Comparison of ENCODE assay signal across 8 mouse cellular contexts in genomic region chr12:36381441-36382340, GRCm38 (mm10). TPM values are rescaled to one million over a fixed set of nuclear protein-coding genes. Genes with fewer than 3 reads are reported as not detected.
DNase-seq lines count a peak whose midpoint lies in the region; ATAC-seq and TF ChIP-seq lines count a peak whose summit lies in the region.

Ispd (plus strand) TSS chr12:36381450.
D630036H23Rik (minus strand) TSS chr12:36382181.

- TF ChIP-seq CTCF in E14TG2a.4 (conservative IDR thresholded peaks at IDR 0.05; ENCODE audit: low read length), result no peak
- TF ChIP-seq CTCF in heart, postnatal 0 days (IDR thresholded peaks at IDR 0.05; ENCODE audit: low read depth), result no peak
- 0 out of 2 replicates have a peak, but pooled peaks have one; percentile 1 for TF ChIP-seq CTCF in liver, embryonic 14.5 days (IDR thresholded peaks at IDR 0.05; ENCODE audit: low read depth)

- TF ChIP-seq EP300 in heart, postnatal 0 days (IDR thresholded peaks at IDR 0.05; ENCODE audit: low read depth), result 0 out of 2 replicates have a peak, but pooled peaks have one; percentile 33
- no peak for TF ChIP-seq EP300 in liver, embryonic 14.5 days (IDR thresholded peaks at IDR 0.05; ENCODE audit: low read depth)

- no peaks in the 10 kb centered on the region for H3K9me3 ChIP-seq in E14TG2a.4 (ENCODE audit: low read length)
- no peaks in the 10 kb centered on the region for H3K9me3 ChIP-seq in forebrain, embryonic 12.5 days
- H3K9me3 ChIP-seq in heart, postnatal 0 days (replicated peaks; ENCODE audit: control insufficient read depth, low read length), result no peaks in the 10 kb centered on the region
- no peaks in the 10 kb centered on the region for H3K9me3 ChIP-seq in liver, embryonic 14.5 days (ENCODE audit: control insufficient read depth, low read length)
- no peaks in the 10 kb centered on the region for H3K9me3 ChIP-seq in stomach, embryonic 15.5 days

- DNase-seq in c-Kit-positive CD71-negative TER-119-negative erythroid progenitor cells, embryonic 14.5 days (ENCODE audit: low read depth), result peak; percentile 41
- peak; percentile 73 for DNase-seq in heart, postnatal 0 days (ENCODE audit: low spot score)
- DNase-seq in kidney, postnatal 36 days, result peak; percentile 93 to 94
- peak; percentile 39 to 59 (median 51) for DNase-seq in liver, embryonic 14.5 days (ENCODE audit: low read depth in 3 of 3, low spot score in 3 of 3)
- DNase-seq in neural tube, embryonic 10.5 days (ENCODE audit: extremely low spot score, low spot score), result peak; percentile 87

- peak within 1 kb of the TSS; percentile 87 for H3K9ac ChIP-seq in forebrain, embryonic 12.5 days
- H3K9ac ChIP-seq in heart, postnatal 0 days (replicated peaks; ENCODE audit: low read depth, low read length), result peak within 1 kb of the TSS; percentile 88
- H3K9ac ChIP-seq in liver, embryonic 14.5 days (replicated peaks), result peak within 1 kb of the TSS; percentile 76
- H3K9ac ChIP-seq in stomach, embryonic 15.5 days, result peak within 1 kb of the TSS; percentile 74

- WGBS in forebrain, embryonic 12.5 days, result under 1% methylated on average over 64 of the region's 64 CpGs
- WGBS in heart, postnatal 0 days, result under 1% methylated on average over 64 of the region's 64 CpGs
- 1% methylated on average over 63 of the region's 64 CpGs for WGBS in liver, embryonic 14.5 days (ENCODE audit: insufficient replicate concordance)
- under 1% methylated on average over 64 of the region's 64 CpGs for WGBS in stomach, embryonic 15.5 days

- H3K4me1 ChIP-seq in E14TG2a.4 (replicated peaks; ENCODE audit: low read depth, low read length), result peaks cover 4% of the 10 kb centered on the region
- H3K4me1 ChIP-seq in forebrain, embryonic 12.5 days, result peaks cover 21% of the 10 kb centered on the region
- H3K4me1 ChIP-seq in heart, postnatal 0 days (ENCODE audit: control insufficient read depth, insufficient read depth), result peaks cover 11% of the 10 kb centered on the region; the same call in 1 of the 2 replicates
- peaks cover 0 to 5% of the 10 kb centered on the region in 2 experiments; a peak in 2 of 4 replicates for H3K4me1 ChIP-seq in liver, embryonic 14.5 days (replicated peaks; ENCODE audit: control insufficient read depth in 2 of 2, insufficient read depth in 2 of 2, low read length in 1 of 2)
- H3K4me1 ChIP-seq in stomach, embryonic 15.5 days, result peaks cover 4% of the 10 kb centered on the region; the same call in 1 of the 2 replicates

- no peaks in the 10 kb centered on the region for H3K36me3 ChIP-seq in E14TG2a.4 (ENCODE audit: insufficient read depth, low read length)
- H3K36me3 ChIP-seq in forebrain, embryonic 12.5 days (replicated peaks), result no peaks in the 10 kb centered on the region
- H3K36me3 ChIP-seq in heart, postnatal 0 days (replicated peaks; ENCODE audit: control insufficient read depth, insufficient read depth, low read length), result no peaks in the 10 kb centered on the region
- no peaks in the 10 kb centered on the region for H3K36me3 ChIP-seq in liver, embryonic 14.5 days (replicated peaks; ENCODE audit: control insufficient read depth, insufficient read depth, low read depth)
- no peaks in the 10 kb centered on the region for H3K36me3 ChIP-seq in stomach, embryonic 15.5 days

- peak within 1 kb of the TSS; percentile 94 for H3K27ac ChIP-seq in forebrain, embryonic 12.5 days
- peak within 1 kb of the TSS; percentile 98 for H3K27ac ChIP-seq in heart, postnatal 0 days (ENCODE audit: low read depth)
- no peak within 1 kb of the TSS; the same call in 1 of the 2 replicates for H3K27ac ChIP-seq in liver, embryonic 14.5 days
- H3K27ac ChIP-seq in stomach, embryonic 15.5 days, result peak within 1 kb of the TSS; percentile 96

- peak within 1 kb of the TSS; percentile 75 for H3K4me2 ChIP-seq in forebrain, embryonic 12.5 days
- H3K4me2 ChIP-seq in heart, postnatal 0 days (ENCODE audit: low read depth, low read length), result peak within 1 kb of the TSS; percentile 92
- H3K4me2 ChIP-seq in liver, embryonic 14.5 days (ENCODE audit: low read depth), result peak within 1 kb of the TSS; percentile 77
- H3K4me2 ChIP-seq in stomach, embryonic 15.5 days, result peak within 1 kb of the TSS; percentile 83

- H3K4me3 ChIP-seq in E14TG2a.4 (replicated peaks; ENCODE audit: low read length), result peak within 1 kb of the TSS; percentile 80
- peak within 1 kb of the TSS; percentile 63 for H3K4me3 ChIP-seq in forebrain, embryonic 12.5 days (replicated peaks)
- peak within 1 kb of the TSS; percentile 62 for H3K4me3 ChIP-seq in heart, postnatal 0 days (ENCODE audit: low read depth, low read length)
- peak within 1 kb of the TSS; percentile 54 to 67 for H3K4me3 ChIP-seq in liver, embryonic 14.5 days (ENCODE audit: insufficient read depth in 1 of 2, low read depth in 2 of 2, low read length in 2 of 2)
- H3K4me3 ChIP-seq in stomach, embryonic 15.5 days (replicated peaks), result peak within 1 kb of the TSS; percentile 58

- peaks cover 18% of the 10 kb centered on the region for H3K27me3 ChIP-seq in E14TG2a.4 (ENCODE audit: insufficient read depth, low read length)
- no peaks in the 10 kb centered on the region for H3K27me3 ChIP-seq in forebrain, embryonic 12.5 days
- no peaks in the 10 kb centered on the region for H3K27me3 ChIP-seq in heart, postnatal 0 days (ENCODE audit: control insufficient read depth, insufficient read depth, low read length)
- H3K27me3 ChIP-seq in liver, embryonic 14.5 days (ENCODE audit: control insufficient read depth, insufficient read depth, low read length), result no peaks in the 10 kb centered on the region
- H3K27me3 ChIP-seq in stomach, embryonic 15.5 days (replicated peaks), result no peaks in the 10 kb centered on the region

- peak; percentile 94 for ATAC-seq in forebrain, embryonic 12.5 days (ENCODE audit: low FRiP score)
- ATAC-seq in heart, postnatal 0 days (ENCODE audit: insufficient read depth, low read depth), result peak; percentile 92
- peak; percentile 87 for ATAC-seq in liver, embryonic 14.5 days (ENCODE audit: insufficient read depth)
- peak; percentile 92 for ATAC-seq in stomach, embryonic 15.5 days (ENCODE audit: insufficient read depth, low FRiP score, low read depth)

RNA-seq across cellular contexts. Expression of gene Ispd, which starts in this region (rescaled TPM):
- 8.0 and 8.4 TPM in 2 replicates for polyA plus RNA-seq in forebrain, embryonic 12.5 days (2016; fragmentation: Nextera tagmentation; extraction: Ambion mirVana)
- 6.6 and 11.7 TPM in 2 replicates for total RNA-seq in heart, postnatal 0 days (2014; rRNA removed; ENCODE audit: low replicate concordance)
- polyA plus RNA-seq in heart, postnatal 0 days (2015; fragmentation: Nextera tagmentation; extraction: Ambion mirVana), result 8.2 and 8.5 TPM in 2 replicates
- polyA plus RNA-seq in liver, embryonic 14.5 days (2012; rRNA removed), result 0.35 and 0.66 TPM in 2 replicates
- polyA plus RNA-seq in liver, embryonic 14.5 days (2014; fragmentation: Nextera tagmentation; extraction: Ambion mirVana), result 1.7 and 2.1 TPM in 2 replicates
- 10.9 and 11.5 TPM in 2 replicates for polyA plus RNA-seq in stomach, embryonic 15.5 days (2015; fragmentation: Nextera tagmentation; extraction: Ambion mirVana)

RNA-seq across cellular contexts. Expression of gene D630036H23Rik, which starts in this region (rescaled TPM):
- 1.6 and 2.4 TPM in 2 replicates for polyA plus RNA-seq in forebrain, embryonic 12.5 days (2016; fragmentation: Nextera tagmentation; extraction: Ambion mirVana)
- 4.7 TPM in 1 of 2 replicates, not detected in the other for total RNA-seq in heart, postnatal 0 days (2014; rRNA removed; ENCODE audit: low replicate concordance)
- polyA plus RNA-seq in heart, postnatal 0 days (2015; fragmentation: Nextera tagmentation; extraction: Ambion mirVana), result 2.7 and 3.0 TPM in 2 replicates
- 0.08 and 0.10 TPM in 2 replicates for polyA plus RNA-seq in liver, embryonic 14.5 days (2012; rRNA removed)
- 0.24 TPM in 1 of 2 replicates, not detected in the other for polyA plus RNA-seq in liver, embryonic 14.5 days (2014; fragmentation: Nextera tagmentation; extraction: Ambion mirVana)
- 1.7 and 2.1 TPM in 2 replicates for polyA plus RNA-seq in stomach, embryonic 15.5 days (2015; fragmentation: Nextera tagmentation; extraction: Ambion mirVana)

Comparison
In these comparisons a context has a peak if more than half of its experiments do, and no peak if none do; other contexts are left out.
1. DNase-seq: peak in every context shown above with its lines; median percentile 94 in kidney, postnatal 36 days; 87 in neural tube, embryonic 10.5 days; 73 in heart, postnatal 0 days; 51 in liver, embryonic 14.5 days; 41 in c-Kit-positive CD71-negative TER-119-negative erythroid progenitor cells, embryonic 14.5 days.